Mouse (Mus musculus) kidney, postnatal 25 days (tissue): Measurements from ENCODE around the gene Cfap126.
"Not testable (repeated sequence)": the region's sequence is repeated elsewhere in the genome, so short reads cannot be mapped to it uniquely, and the experiment has no call there.

Experiments used
- DNase-seq, 2 experiments: peaks; one replicate each; pipeline ENCODE4 v3.0.0; 2021; ENCODE audit warnings: mixed read lengths in 2 of 2

The Cfap126 gene

GRCm38 (mm10) chr1:171113873-171114299 is at the start of gene Cfap126:
Cfap126 (plus strand) TSS chr1:171113918.
- DNase-seq: peak; percentile 86 to 95

- peak; percentile 66 to 84 for DNase-seq
Observed at GRCm38 (mm10) chr1:171064491-171065242, 49.1 kb upstream of the Cfap126 start, which contains the start of gene Fcgr3. Fcgr3 (minus strand) TSS chr1:171064935.

GRCm38 (mm10) chr1:171065243-171065587 is 48.5 kb upstream of the Cfap126 start:
- DNase-seq: peak; percentile 27 to 37

- peak in 1 of 2 experiments; percentile 52 for DNase-seq
Observed at GRCm38 (mm10) chr1:171065768-171066167, 48.0 kb upstream of the Cfap126 start.

GRCm38 (mm10) chr1:171066583-171066982 is 47.1 kb upstream of the Cfap126 start:
- DNase-seq: not testable (repeated sequence)

- not testable (repeated sequence) for DNase-seq
Observed at GRCm38 (mm10) chr1:171067928-171068327, 45.8 kb upstream of the Cfap126 start.

- DNase-seq: not testable (repeated sequence)
Observed at GRCm38 (mm10) chr1:171069508-171069907, 44.2 kb upstream of the Cfap126 start.

GRCm38 (mm10) chr1:171070879-171071278 is 42.8 kb upstream of the Cfap126 start:
- DNase-seq: not testable (repeated sequence)

- DNase-seq: not testable (repeated sequence)
Observed at GRCm38 (mm10) chr1:171071726-171072125, 42.0 kb upstream of the Cfap126 start.

GRCm38 (mm10) chr1:171072217-171072616 is 41.5 kb upstream of the Cfap126 start:
- not testable (repeated sequence) for DNase-seq

- DNase-seq: not testable (repeated sequence)
Observed at GRCm38 (mm10) chr1:171074283-171074682, 39.4 kb upstream of the Cfap126 start.

- not testable (repeated sequence) for DNase-seq
Observed at GRCm38 (mm10) chr1:171076176-171076575, 37.5 kb upstream of the Cfap126 start.

- not testable (repeated sequence) for DNase-seq
Observed at GRCm38 (mm10) chr1:171077192-171077591, 36.5 kb upstream of the Cfap126 start.

- DNase-seq: peak in 1 of 2 experiments; percentile 71
Observed at GRCm38 (mm10) chr1:171077955-171078354, 35.8 kb upstream of the Cfap126 start.

- not testable (repeated sequence) for DNase-seq
Observed at GRCm38 (mm10) chr1:171078419-171078818, 35.3 kb upstream of the Cfap126 start.

GRCm38 (mm10) chr1:171079345-171079744 is 34.4 kb upstream of the Cfap126 start:
- not testable (repeated sequence) for DNase-seq

- DNase-seq: not testable (repeated sequence)
Observed at GRCm38 (mm10) chr1:171079825-171080224, 33.9 kb upstream of the Cfap126 start.

GRCm38 (mm10) chr1:171081512-171082231 is 32.0 kb upstream of the Cfap126 start:
- DNase-seq: not testable (repeated sequence)

GRCm38 (mm10) chr1:171085718-171086117 is 28.0 kb upstream of the Cfap126 start:
- peak in 1 of 2 experiments; percentile 43 for DNase-seq

GRCm38 (mm10) chr1:171088237-171088869 is 25.4 kb upstream of the Cfap126 start:
- peak in 1 of 2 experiments; percentile 38 for DNase-seq

- no peak for DNase-seq
Observed at GRCm38 (mm10) chr1:171089891-171090290, 23.8 kb upstream of the Cfap126 start.

GRCm38 (mm10) chr1:171090761-171091160 is 23.0 kb upstream of the Cfap126 start:
- DNase-seq: no peak

GRCm38 (mm10) chr1:171094424-171094823 is 19.3 kb upstream of the Cfap126 start:
- no peak for DNase-seq
